Mouse (Mus musculus) embryonic facial prominence, embryonic 13.5 days (tissue): ENCODE data around the gene Clec4g. TPM values are rescaled to one million over a fixed set of nuclear protein-coding genes. Genes with fewer than 3 reads are reported as not detected.

Source experiments
- polyA plus RNA-seq: library from polyadenylated mRNA; unstranded; fragments of >200 nt; fragmentation: Nextera tagmentation; extraction: Ambion mirVana; gene quantifications from 2 replicates; pipeline ENCODE4 v1.2.1, GENCODE M21; 2015

The Clec4g gene
- polyA plus RNA-seq, 1 experiment from 2014 or later = 0.17 TPM

Other genes starting within 250 kb of the Clec4g start
- gene Tex45, start 249.8 kb downstream of the Clec4g start, polyA plus RNA-seq = 0.18 TPM in 1 of 2 replicates, not detected in the other
- 52.0 and 53.9 TPM in 2 replicates for gene Zfp358, start 227.5 kb downstream of the Clec4g start, polyA plus RNA-seq
- gene Mcoln1, start 220.2 kb downstream of the Clec4g start, polyA plus RNA-seq = 58.3 and 59.9 TPM in 2 replicates
- gene Pnpla6, start 205.3 kb downstream of the Clec4g start, polyA plus RNA-seq = 26.5 and 31.0 TPM in 2 replicates
- 0.48 and 0.76 TPM in 2 replicates for gene C330021F23Rik, start 152.7 kb downstream of the Clec4g start, polyA plus RNA-seq
- gene Camsap3, start 133.4 kb downstream of the Clec4g start, polyA plus RNA-seq = 8.1 and 9.0 TPM in 2 replicates
- gene Xab2, start 99.3 kb downstream of the Clec4g start, polyA plus RNA-seq = 59.2 and 62.2 TPM in 2 replicates
- 100 and 112 TPM in 2 replicates for gene Pet100, start 99.1 kb downstream of the Clec4g start, polyA plus RNA-seq
- 0.56 and 0.72 TPM in 2 replicates for gene Pcp2, start 95.1 kb downstream of the Clec4g start, polyA plus RNA-seq
- 35.8 and 39.3 TPM in 2 replicates for gene Stxbp2, start 89.7 kb downstream of the Clec4g start, polyA plus RNA-seq
- gene Retn, start 64.9 kb downstream of the Clec4g start, polyA plus RNA-seq = not detected in 2 replicates
- gene Mcemp1, start 54.9 kb downstream of the Clec4g start, polyA plus RNA-seq = 0.27 and 0.40 TPM in 2 replicates
- gene Fcor, start 48.3 kb downstream of the Clec4g start, polyA plus RNA-seq = 13.3 and 18.2 TPM in 2 replicates
- gene Trappc5, start 44.4 kb downstream of the Clec4g start, polyA plus RNA-seq = 42.0 and 43.0 TPM in 2 replicates
- 0.27 and 0.37 TPM in 2 replicates for gene Fcer2a, start 26.5 kb downstream of the Clec4g start, polyA plus RNA-seq
- 0.22 TPM in 1 of 2 replicates, not detected in the other for gene Cd209a, start 28.3 kb upstream of the Clec4g start, polyA plus RNA-seq
- not detected in 2 replicates for gene Cd209e, start 133.7 kb upstream of the Clec4g start, polyA plus RNA-seq
- gene Cd209d, start 157.9 kb upstream of the Clec4g start, polyA plus RNA-seq = not detected in 2 replicates
- not detected in 2 replicates for gene Cd209b, start 206.2 kb upstream of the Clec4g start, polyA plus RNA-seq
- gene Cd209c, start 234.1 kb upstream of the Clec4g start, polyA plus RNA-seq = 0.33 and 0.52 TPM in 2 replicates